Mouse (Mus musculus): ENCODE measurements around the gene Tcf12. TPM values are rescaled to one million over a fixed set of nuclear protein-coding genes. Genes with fewer than 3 reads are reported as not detected.
A peak's percentile ranks its signal among the peaks of the same experiment; 100 is the strongest.

The Tcf12 gene
- polyA plus RNA-seq, 1 experiment from 2014 or later, result 43.6 TPM

- Histone ChIP-seq H3K4me1 (ENCODE audit: control insufficient read depth, insufficient read depth, low read length) (peaks cover 7% of the 10 kb centered on the region; the same call in 1 of the 2 replicates), H3K4me2 (ENCODE audit: low read length) (no peak overlapping the region), H3K9ac (ENCODE audit: low read depth, low read length) (no peak overlapping the region), H3K27ac (ENCODE audit: low read length) (no peak overlapping the region), H3K27me3 (ENCODE audit: control insufficient read depth, insufficient read depth, low read depth, low read length) (no peaks in the 10 kb centered on the region), H3K9me3 (replicated peaks; ENCODE audit: control insufficient read depth, low read length, poor library complexity, severe bottlenecking) (no peaks in the 10 kb centered on the region), H3K36me3 (ENCODE audit: control insufficient read depth, insufficient read depth, low read length) (no peaks in the 10 kb centered on the region), H3K4me3 (ENCODE audit: low read depth, low read length) (no peak overlapping the region)
- ATAC-seq, result no peak
- WGBS, result 76% methylated on average over 2 of the region's 2 CpGs
Measured at GRCm38 (mm10) chr9:71980579-71980978, 131.1 kb downstream of the Tcf12 start.

- no peak overlapping the region for H3K27ac ChIP-seq (ENCODE audit: low read length)
- no peak overlapping the region for H3K4me3 ChIP-seq (ENCODE audit: low read depth, low read length)
- no peak overlapping the region for H3K9ac ChIP-seq (ENCODE audit: low read depth, low read length)
- H3K9me3 ChIP-seq (replicated peaks; ENCODE audit: control insufficient read depth, low read length, poor library complexity, severe bottlenecking), result no peaks in the 10 kb centered on the region
- H3K36me3 ChIP-seq (ENCODE audit: control insufficient read depth, insufficient read depth, low read length), result no peaks in the 10 kb centered on the region
- H3K27me3 ChIP-seq (ENCODE audit: control insufficient read depth, insufficient read depth, low read depth, low read length), result no peaks in the 10 kb centered on the region
- WGBS, result 70% methylated on average over 3 of the region's 3 CpGs
- peaks cover 14% of the 10 kb centered on the region for H3K4me1 ChIP-seq (ENCODE audit: control insufficient read depth, insufficient read depth, low read length)
- no peak overlapping the region for H3K4me2 ChIP-seq (ENCODE audit: low read length)
- no peak for ATAC-seq
Measured at GRCm38 (mm10) chr9:71978886-71979285, 132.8 kb downstream of the Tcf12 start.

DNA sequence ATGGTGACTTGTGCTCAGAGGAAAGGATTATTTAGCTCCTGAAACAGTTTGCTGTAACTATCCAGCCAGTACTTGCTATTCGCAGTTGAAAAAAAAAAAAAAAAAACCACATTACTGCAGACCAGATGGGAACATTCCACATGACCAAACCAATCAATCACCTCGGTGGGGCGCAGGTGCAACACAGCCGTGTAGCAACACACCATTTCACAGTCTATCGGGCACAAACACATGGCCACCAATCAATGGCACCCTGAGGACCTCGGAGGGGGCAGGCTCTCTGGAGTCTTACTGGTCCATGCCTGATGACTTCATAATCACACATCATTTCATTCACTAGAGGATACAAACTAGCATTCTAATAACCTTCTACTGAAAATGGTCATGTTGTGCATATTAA, 135.6 kb downstream of the Tcf12 start:
- H3K4me3 ChIP-seq (ENCODE audit: low read depth, low read length), result no peak overlapping the region
- peak overlapping the region; percentile 12; the same call in 1 of the 2 replicates for H3K27ac ChIP-seq (ENCODE audit: low read length)
- H3K9ac ChIP-seq (ENCODE audit: low read depth, low read length), result no peak overlapping the region
- peaks cover 14% of the 10 kb centered on the region for H3K4me1 ChIP-seq (ENCODE audit: control insufficient read depth, insufficient read depth, low read length)
- H3K27me3 ChIP-seq (ENCODE audit: control insufficient read depth, insufficient read depth, low read depth, low read length), result no peaks in the 10 kb centered on the region
- peak; percentile 87 for ATAC-seq
- peak overlapping the region; percentile 17; the same call in 1 of the 2 replicates for H3K4me2 ChIP-seq (ENCODE audit: low read length)
- 3% methylated on average over 6 of the region's 6 CpGs for WGBS
- no peaks in the 10 kb centered on the region for H3K36me3 ChIP-seq (ENCODE audit: control insufficient read depth, insufficient read depth, low read length)
- no peaks in the 10 kb centered on the region for H3K9me3 ChIP-seq (replicated peaks; ENCODE audit: control insufficient read depth, low read length, poor library complexity, severe bottlenecking)

DNA sequence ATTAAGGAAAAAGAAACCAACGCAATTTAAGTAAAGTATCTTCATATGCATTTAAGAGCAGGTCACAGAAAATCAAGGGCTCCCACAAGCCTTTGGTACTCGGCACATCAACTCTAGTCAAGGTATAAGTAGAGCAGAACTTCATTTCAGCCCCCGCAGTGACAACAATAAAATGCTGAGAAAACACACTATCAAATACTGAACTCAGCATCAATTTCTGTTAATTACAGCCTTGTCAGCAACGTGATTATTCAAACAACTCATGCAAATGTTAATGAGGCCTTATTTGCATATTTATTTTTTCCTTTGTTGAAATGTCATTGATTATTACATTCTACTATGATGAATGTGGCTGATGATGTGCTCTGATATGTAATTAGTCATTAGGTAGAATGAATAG, 136.5 kb downstream of the Tcf12 start:
- H3K36me3 ChIP-seq (ENCODE audit: control insufficient read depth, insufficient read depth, low read length), result no peaks in the 10 kb centered on the region
- no peak overlapping the region for H3K9ac ChIP-seq (ENCODE audit: low read depth, low read length)
- no peaks in the 10 kb centered on the region for H3K9me3 ChIP-seq (replicated peaks; ENCODE audit: control insufficient read depth, low read length, poor library complexity, severe bottlenecking)
- no peak overlapping the region for H3K4me3 ChIP-seq (ENCODE audit: low read depth, low read length)
- H3K4me2 ChIP-seq (ENCODE audit: low read length), result no peak overlapping the region; the same call in 1 of the 2 replicates
- no peak for ATAC-seq
- peaks cover 14% of the 10 kb centered on the region for H3K4me1 ChIP-seq (ENCODE audit: control insufficient read depth, insufficient read depth, low read length)
- no peak overlapping the region; the same call in 1 of the 2 replicates for H3K27ac ChIP-seq (ENCODE audit: low read length)
- H3K27me3 ChIP-seq (ENCODE audit: control insufficient read depth, insufficient read depth, low read depth, low read length), result no peaks in the 10 kb centered on the region
- 44% methylated on average over 4 of the region's 4 CpGs for WGBS

- Histone ChIP-seq H3K9me3 (replicated peaks; ENCODE audit: control insufficient read depth, low read length, poor library complexity, severe bottlenecking) (no peaks in the 10 kb centered on the region), H3K4me1 (ENCODE audit: control insufficient read depth, insufficient read depth, low read length) (peaks cover 14% of the 10 kb centered on the region), H3K9ac (ENCODE audit: low read depth, low read length) (no peak overlapping the region), H3K27me3 (ENCODE audit: control insufficient read depth, insufficient read depth, low read depth, low read length) (no peaks in the 10 kb centered on the region), H3K4me3 (ENCODE audit: low read depth, low read length) (no peak overlapping the region), H3K36me3 (ENCODE audit: control insufficient read depth, insufficient read depth, low read length) (no peaks in the 10 kb centered on the region), H3K27ac (ENCODE audit: low read length) (no peak overlapping the region), H3K4me2 (ENCODE audit: low read length) (no peak overlapping the region)
- peak; percentile 70; the same call in 1 of the 2 replicates for ATAC-seq
- WGBS, result 7% methylated on average over 2 of the region's 2 CpGs
Measured at GRCm38 (mm10) chr9:71974541-71974959, 137.1 kb downstream of the Tcf12 start.

GRCm38 (mm10) chr9:71964039-71964438, 147.6 kb downstream of the Tcf12 start:
- no peaks in the 10 kb centered on the region for H3K36me3 ChIP-seq (ENCODE audit: control insufficient read depth, insufficient read depth, low read length)
- H3K4me1 ChIP-seq (ENCODE audit: control insufficient read depth, insufficient read depth, low read length), result peaks cover 6% of the 10 kb centered on the region
- H3K27ac ChIP-seq (ENCODE audit: low read length), result no peak overlapping the region
- 83% methylated on average over 4 of the region's 4 CpGs for WGBS
- no peaks in the 10 kb centered on the region for H3K27me3 ChIP-seq (ENCODE audit: control insufficient read depth, insufficient read depth, low read depth, low read length)
- no peaks in the 10 kb centered on the region for H3K9me3 ChIP-seq (replicated peaks; ENCODE audit: control insufficient read depth, low read length, poor library complexity, severe bottlenecking)
- no peak for ATAC-seq
- no peak overlapping the region for H3K4me3 ChIP-seq (ENCODE audit: low read depth, low read length)
- H3K4me2 ChIP-seq (ENCODE audit: low read length), result no peak overlapping the region
- H3K9ac ChIP-seq (ENCODE audit: low read depth, low read length), result no peak overlapping the region

- H3K4me3 ChIP-seq (ENCODE audit: low read depth, low read length), result no peak overlapping the region
- no peak for ATAC-seq
Measured at GRCm38 (mm10) chr9:71960026-71960396, 151.7 kb downstream of the Tcf12 start.

DNA sequence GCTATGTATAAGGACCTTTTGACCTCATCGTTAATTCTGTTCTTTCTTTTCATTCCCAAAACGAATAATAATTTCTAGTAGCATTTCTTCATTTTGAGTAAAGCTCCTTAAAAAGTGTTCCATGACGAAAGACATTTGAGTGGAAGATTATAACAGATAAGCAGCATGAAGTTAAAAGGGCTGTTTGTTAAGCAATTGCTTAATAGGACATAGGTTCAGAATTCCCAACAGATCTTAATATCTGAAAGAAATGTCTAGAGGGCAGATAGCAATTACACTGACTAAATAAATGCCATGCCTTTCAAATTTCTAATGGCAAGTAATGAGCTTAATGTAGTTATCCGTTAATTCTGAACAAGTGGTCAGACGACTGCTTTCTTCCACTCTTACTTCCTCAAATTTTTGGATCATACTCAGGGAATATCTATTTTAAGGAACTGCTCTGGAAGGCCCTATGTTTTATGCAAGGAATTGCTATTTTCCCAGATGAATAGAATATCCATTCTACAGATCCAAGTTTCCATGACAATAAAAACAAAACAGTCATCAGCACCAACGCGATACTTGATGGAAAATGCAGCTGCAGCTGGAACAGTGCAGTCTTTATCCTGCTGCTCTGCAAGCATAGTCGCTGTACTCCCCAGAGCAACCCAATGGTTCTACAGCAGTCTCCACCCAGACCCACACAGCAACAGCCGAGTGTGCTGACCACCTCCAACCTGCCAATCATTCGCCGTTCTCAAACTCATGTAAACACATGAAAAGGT, 152.2 kb downstream of the Tcf12 start:
- Histone ChIP-seq H3K9me3 (replicated peaks; ENCODE audit: control insufficient read depth, low read length, poor library complexity, severe bottlenecking) (no peaks in the 10 kb centered on the region), H3K4me1 (ENCODE audit: control insufficient read depth, insufficient read depth, low read length) (peaks cover 6% of the 10 kb centered on the region), H3K4me2 (ENCODE audit: low read length) (peak overlapping the region; percentile 32), H3K27me3 (ENCODE audit: control insufficient read depth, insufficient read depth, low read depth, low read length) (no peaks in the 10 kb centered on the region), H3K36me3 (ENCODE audit: control insufficient read depth, insufficient read depth, low read length) (no peaks in the 10 kb centered on the region), H3K9ac (ENCODE audit: low read depth, low read length) (no peak overlapping the region), H3K4me3 (ENCODE audit: low read depth, low read length) (no peak overlapping the region), H3K27ac (ENCODE audit: low read length) (no peak overlapping the region)
- 37% methylated on average over 11 of the region's 11 CpGs for WGBS
- peak; percentile 79; the same call in 1 of the 2 replicates for ATAC-seq

More at GRCm38 (mm10) chr9:71960026-71960396, 151.7 kb downstream of the Tcf12 start:
- Histone ChIP-seq H3K27me3 (ENCODE audit: control insufficient read depth, insufficient read depth, low read depth, low read length) (no peaks in the 10 kb centered on the region), H3K4me1 (ENCODE audit: control insufficient read depth, insufficient read depth, low read length) (peaks cover 6% of the 10 kb centered on the region), H3K4me2 (ENCODE audit: low read length) (peak overlapping the region; percentile 32), H3K9me3 (replicated peaks; ENCODE audit: control insufficient read depth, low read length, poor library complexity, severe bottlenecking) (no peaks in the 10 kb centered on the region), H3K36me3 (ENCODE audit: control insufficient read depth, insufficient read depth, low read length) (no peaks in the 10 kb centered on the region), H3K9ac (ENCODE audit: low read depth, low read length) (no peak overlapping the region), H3K27ac (ENCODE audit: low read length) (no peak overlapping the region)

DNA sequence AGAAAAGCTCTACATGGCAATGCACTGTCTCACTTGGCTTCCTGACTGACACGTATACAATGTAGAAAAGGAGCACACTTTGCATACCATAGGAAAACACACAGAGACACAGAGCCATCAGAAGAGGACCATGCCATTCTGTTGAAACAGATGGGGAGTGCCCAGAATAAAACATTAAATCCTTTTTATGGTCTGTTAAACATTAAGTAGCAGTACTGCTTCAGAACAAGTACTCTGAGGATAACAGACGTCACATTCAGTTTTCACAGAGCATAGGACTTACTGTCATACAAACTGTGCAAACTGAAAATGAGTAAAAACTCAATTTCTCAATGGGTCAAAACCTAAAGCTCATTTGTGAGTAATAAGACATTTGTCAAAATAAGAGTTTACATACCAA, 158.5 kb downstream of the Tcf12 start:
- WGBS, result 67% methylated on average over 2 of the region's 2 CpGs

More for the DNA sequence above, 158.5 kb downstream of the Tcf12 start:
- H3K4me2 ChIP-seq (ENCODE audit: low read length), result no peak overlapping the region
- H3K9ac ChIP-seq (ENCODE audit: low read depth, low read length), result no peak overlapping the region
- no peak overlapping the region for H3K4me3 ChIP-seq (ENCODE audit: low read depth, low read length)
- H3K27ac ChIP-seq (ENCODE audit: low read length), result no peak overlapping the region
- no peak for ATAC-seq
- no peaks in the 10 kb centered on the region for H3K36me3 ChIP-seq (ENCODE audit: control insufficient read depth, insufficient read depth, low read length)
- no peaks in the 10 kb centered on the region for H3K4me1 ChIP-seq (ENCODE audit: control insufficient read depth, insufficient read depth, low read length)
- H3K9me3 ChIP-seq (replicated peaks; ENCODE audit: control insufficient read depth, low read length, poor library complexity, severe bottlenecking), result no peaks in the 10 kb centered on the region
- no peaks in the 10 kb centered on the region for H3K27me3 ChIP-seq (ENCODE audit: control insufficient read depth, insufficient read depth, low read depth, low read length)
